Mouse (Mus musculus) hindbrain, embryonic 14.5 days (tissue): ENCODE data around the gene Notch1. TPM values are rescaled to one million over a fixed set of nuclear protein-coding genes. Genes with fewer than 3 reads are reported as not detected.

Experiments used
- ATAC-seq: fragments of 200-750 bp; cut with Nextera tagmentation; 2 replicates; pipeline ENCODE4 v1.8.0; 2017; ENCODE audit warnings: moderate number of reproducible peaks, mild to moderate bottlenecking, moderate TSS enrichment, moderate library complexity; ENCODE audit not compliant: low FRiP score
- DNase-seq: peaks from one replicate; pipeline ENCODE4 v3.0.0-alpha.2; 2015; ENCODE audit warnings: low spot score
- H3K27ac ChIP-seq: fragments of 300-500 bp; sonication (generic); 2 replicates; pipeline ENCODE4 v1.5.1; 2014; ENCODE audit warnings: mild to moderate bottlenecking, moderate library complexity
- H3K27me3 ChIP-seq: fragments of 300-500 bp; sonication (generic); 2 replicates; pipeline ENCODE4 v1.6.1; 2014; ENCODE audit warnings: mild to moderate bottlenecking, low read length, mixed read lengths; ENCODE audit not compliant: control insufficient read depth, insufficient read depth
- H3K36me3 ChIP-seq: fragments of 300-500 bp; sonication (generic); replicated peaks from 2 replicates; pipeline ENCODE4 v1.6.1; 2014; ENCODE audit not compliant: control insufficient read depth, insufficient read depth
- H3K4me1 ChIP-seq: fragments of 300-500 bp; sonication (generic); replicated peaks from 2 replicates; pipeline ENCODE4 v1.6.1; 2014; ENCODE audit warnings: antibody characterized with exemption, low read length, mixed read lengths; ENCODE audit not compliant: control insufficient read depth, insufficient read depth
- H3K4me2 ChIP-seq: fragments of 300-500 bp; sonication (generic); replicated peaks from 2 replicates; pipeline ENCODE4 v1.6.1; 2014; ENCODE audit warnings: mild to moderate bottlenecking, moderate library complexity
- H3K4me3 ChIP-seq: fragments of 300-500 bp; sonication (generic); replicated peaks from 2 replicates; pipeline ENCODE4 v1.5.1; 2014; ENCODE audit warnings: mild to moderate bottlenecking, low read length
- H3K9ac ChIP-seq: fragments of 300-500 bp; sonication (generic); 2 replicates; pipeline ENCODE4 v1.6.1; 2014
- H3K9me3 ChIP-seq: fragments of 300-500 bp; sonication (generic); 2 replicates; pipeline ENCODE4 v1.6.1; 2016; ENCODE audit warnings: low read length; ENCODE audit not compliant: control insufficient read depth
- WGBS: fragments of 180-500 bp; shearing (Covaris S2); extraction: QIAGEN DNeasy Blood & Tissue Kit; methylation state at CpG from one replicate; pipeline ENCODE4 v1.1.7; 2014; 5-methylcytosine and 5-hydroxymethylcytosine counted together
- polyA plus RNA-seq: library from polyadenylated mRNA; unstranded; fragments of >200 nt; fragmentation: Nextera tagmentation; extraction: Ambion mirVana; gene quantifications from 2 replicates; pipeline ENCODE4 v1.2.1, GENCODE M21; 2014

Gene Notch1
- polyA plus RNA-seq, 1 experiment from 2014 or later: 23.3 TPM

DNA sequence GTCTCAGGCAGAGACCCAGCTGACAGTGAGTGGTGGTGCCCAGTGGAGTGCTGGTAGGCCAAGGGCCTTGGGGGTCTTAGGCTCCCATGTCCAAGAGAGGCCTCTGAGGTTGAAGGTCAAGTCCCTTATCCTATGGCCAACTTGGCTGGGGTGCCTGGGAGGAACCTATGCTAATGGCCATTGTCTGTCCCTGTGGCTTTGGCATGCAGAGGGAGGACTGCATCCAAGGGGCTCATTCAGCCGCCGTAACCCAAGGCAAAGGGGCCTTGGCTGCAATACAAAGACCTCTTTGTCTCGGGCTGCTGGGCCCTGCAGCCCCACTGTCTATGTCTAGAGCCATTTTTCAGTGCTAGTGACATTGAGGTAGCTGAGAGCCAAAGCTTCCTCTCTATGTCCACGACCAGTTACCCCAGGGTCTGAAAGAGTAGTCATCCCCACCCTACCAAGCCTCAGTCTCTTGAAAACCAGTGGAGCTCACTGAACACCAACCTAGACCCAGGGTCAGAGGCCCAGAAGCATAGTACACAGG is 19.1 kb upstream of the Notch1 start:
- ATAC-seq: peak; percentile 81
- WGBS: 26% methylated on average over 4 of the region's 4 CpGs
- DNase-seq: peak; percentile 41

DNA sequence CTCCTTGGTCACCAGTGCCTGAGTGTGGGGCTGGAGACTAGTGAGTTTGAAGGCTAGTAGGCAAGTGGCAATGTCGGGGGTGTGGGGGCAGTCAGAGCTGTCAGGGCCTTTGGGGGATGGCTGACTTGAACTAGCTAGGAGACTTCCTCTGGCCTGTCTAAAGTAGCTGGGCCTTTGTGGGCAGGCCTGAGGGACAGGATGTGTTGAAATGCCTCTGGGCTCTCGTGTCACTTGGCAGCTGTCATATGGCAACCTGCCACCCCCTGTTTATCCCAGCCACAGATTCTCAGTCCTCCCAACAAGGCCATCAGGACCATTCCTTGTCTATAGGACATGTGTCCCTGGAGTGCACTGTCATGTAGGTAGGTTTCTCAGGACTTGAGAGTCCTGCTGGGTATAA is 18.2 kb upstream of the Notch1 start:
- no peak overlapping the region for H3K4me3 ChIP-seq
- no peaks in the 10 kb centered on the region for H3K27me3 ChIP-seq
- peaks cover 6% of the 10 kb centered on the region; the same call in 1 of the 2 replicates for H3K4me1 ChIP-seq
- no peaks in the 10 kb centered on the region for H3K36me3 ChIP-seq
- H3K4me2 ChIP-seq: no peak overlapping the region
- H3K9me3 ChIP-seq: no peaks in the 10 kb centered on the region
- 50% methylated on average over 2 of the region's 2 CpGs for WGBS
- DNase-seq (no peak), ATAC-seq (no peak)
- H3K9ac ChIP-seq: no peak overlapping the region
- H3K27ac ChIP-seq: peak overlapping the region; percentile 73; the same call in 1 of the 2 replicates

More for the DNA sequence above, 19.1 kb upstream of the Notch1 start:
- H3K4me1 ChIP-seq: peaks cover 8% of the 10 kb centered on the region
- H3K27me3 ChIP-seq: no peaks in the 10 kb centered on the region
- H3K27ac ChIP-seq: peak overlapping the region; percentile 80
- no peaks in the 10 kb centered on the region for H3K9me3 ChIP-seq
- H3K9ac ChIP-seq: no peak overlapping the region
- H3K4me3 ChIP-seq: no peak overlapping the region
- no peaks in the 10 kb centered on the region for H3K36me3 ChIP-seq
- no peak overlapping the region for H3K4me2 ChIP-seq

DNA sequence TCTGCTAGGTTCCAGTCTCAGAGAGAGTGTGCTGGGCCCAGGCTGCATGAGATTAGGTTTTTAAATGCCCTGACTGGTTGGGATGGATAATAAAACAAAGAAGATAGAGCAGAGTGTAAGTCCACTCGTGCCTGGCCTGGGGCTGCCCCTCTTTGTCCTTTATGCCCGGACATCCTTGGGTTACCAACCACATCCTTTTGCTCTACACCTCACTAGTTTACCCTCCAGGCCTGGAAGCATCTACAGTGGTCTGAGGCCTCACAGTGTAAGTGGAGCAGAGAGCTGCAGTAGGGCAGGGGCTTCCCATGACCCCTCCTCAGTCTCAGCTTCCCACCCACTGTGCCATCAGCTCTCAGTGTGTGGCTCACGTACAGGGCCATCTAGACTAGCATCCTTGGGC is 17.7 kb upstream of the Notch1 start:
- Histone ChIP-seq H3K36me3 (no peaks in the 10 kb centered on the region), H3K4me3 (no peak overlapping the region), H3K9me3 (no peaks in the 10 kb centered on the region), H3K9ac (no peak overlapping the region), H3K4me2 (no peak overlapping the region), H3K27me3 (no peaks in the 10 kb centered on the region), H3K4me1 (peaks cover 6% of the 10 kb centered on the region; the same call in 1 of the 2 replicates), H3K27ac (peak overlapping the region; percentile 73)
- DNase-seq (no peak), ATAC-seq (no peak)
- 55% methylated on average over 3 of the region's 3 CpGs for WGBS

DNA sequence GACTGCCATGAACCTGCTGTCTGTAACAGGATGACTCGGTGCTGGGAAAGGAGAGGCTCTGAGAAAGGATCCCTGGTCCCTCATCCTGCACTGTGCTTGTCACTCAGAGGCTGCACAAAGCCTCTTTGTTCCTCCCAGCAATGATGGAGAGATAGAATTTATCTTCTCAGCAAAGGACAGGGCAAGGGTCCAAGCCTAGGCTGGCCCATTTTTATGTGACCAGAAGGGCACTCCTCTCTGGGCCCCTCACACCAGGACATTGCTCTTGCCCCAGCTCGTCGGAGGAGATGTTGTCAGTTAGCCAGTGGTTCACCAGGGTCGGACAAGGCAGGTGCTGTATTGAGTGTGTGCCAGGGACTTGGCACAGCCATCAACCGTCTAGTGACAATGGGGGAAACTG is 16.8 kb upstream of the Notch1 start:
- no peak overlapping the region for H3K4me3 ChIP-seq
- WGBS: 8% methylated on average over 5 of the region's 5 CpGs

DNA sequence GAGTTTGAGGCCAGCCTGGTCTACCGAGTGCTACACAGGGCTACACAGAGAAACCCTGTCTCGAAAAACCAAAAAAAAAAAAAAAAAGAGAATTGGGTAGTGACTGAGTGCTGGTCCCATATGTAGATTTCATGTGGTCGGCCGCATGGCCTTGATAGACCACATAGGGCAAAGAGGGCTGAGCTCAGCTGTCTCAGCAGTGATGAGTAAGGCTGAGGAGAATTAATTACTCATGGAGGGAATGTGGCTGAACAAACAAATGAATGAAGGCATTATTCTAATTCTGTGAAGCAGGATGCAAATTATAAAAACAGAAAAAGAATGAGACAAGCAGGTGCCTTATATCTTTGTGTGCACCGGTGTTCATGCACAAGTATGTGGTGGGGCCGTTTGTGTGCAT is 15.4 kb upstream of the Notch1 start:
- 55% methylated on average over 6 of the region's 6 CpGs for WGBS
- no peaks in the 10 kb centered on the region for H3K9me3 ChIP-seq
- H3K27me3 ChIP-seq: no peaks in the 10 kb centered on the region
- H3K4me2 ChIP-seq: no peak overlapping the region
- no peak for ATAC-seq
- H3K4me3 ChIP-seq: no peak overlapping the region
- H3K9ac ChIP-seq: no peak overlapping the region
- H3K4me1 ChIP-seq: peaks cover 6% of the 10 kb centered on the region; the same call in 1 of the 2 replicates
- DNase-seq: no peak
- no peaks in the 10 kb centered on the region for H3K36me3 ChIP-seq
- H3K27ac ChIP-seq: no peak overlapping the region

More for the DNA sequence above, 16.8 kb upstream of the Notch1 start:
- Histone ChIP-seq H3K9ac (no peak overlapping the region), H3K36me3 (no peaks in the 10 kb centered on the region), H3K4me2 (no peak overlapping the region), H3K27me3 (no peaks in the 10 kb centered on the region), H3K27ac (peak overlapping the region; percentile 73), H3K9me3 (no peaks in the 10 kb centered on the region), H3K4me1 (peaks cover 6% of the 10 kb centered on the region; the same call in 1 of the 2 replicates)
- DNase-seq (peak; percentile 54), ATAC-seq (peak; percentile 32; the same call in 1 of the 2 replicates)

DNA sequence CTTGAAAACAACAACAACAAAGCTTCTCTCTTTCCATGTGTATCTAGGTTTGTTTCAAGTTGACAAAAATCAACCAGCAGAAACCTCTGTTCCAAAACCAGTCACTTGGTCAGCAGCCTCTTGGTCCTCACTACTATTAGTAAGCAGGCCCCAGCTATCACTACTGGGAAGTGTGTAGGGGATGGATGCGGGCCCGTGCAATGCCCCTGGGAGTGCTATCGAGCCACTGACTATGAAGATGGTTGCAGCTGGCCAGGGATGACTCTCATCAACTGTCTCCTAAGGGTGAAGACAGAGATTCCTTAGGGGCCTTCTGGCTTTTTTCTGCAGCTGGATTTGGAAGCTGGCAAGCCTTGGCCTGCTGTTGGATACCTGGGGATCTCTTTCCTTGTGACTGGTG is 13.4 kb upstream of the Notch1 start:
- Histone ChIP-seq H3K9me3 (no peaks in the 10 kb centered on the region), H3K4me1 (no peaks in the 10 kb centered on the region; the same call in 1 of the 2 replicates), H3K27me3 (no peaks in the 10 kb centered on the region), H3K27ac (no peak overlapping the region), H3K36me3 (no peaks in the 10 kb centered on the region), H3K9ac (no peak overlapping the region), H3K4me3 (no peak overlapping the region), H3K4me2 (no peak overlapping the region)
- 62% methylated on average over 3 of the region's 3 CpGs for whole genome bisulfite sequencing
- ATAC-seq (no peak), DNase-seq (no peak)

DNA sequence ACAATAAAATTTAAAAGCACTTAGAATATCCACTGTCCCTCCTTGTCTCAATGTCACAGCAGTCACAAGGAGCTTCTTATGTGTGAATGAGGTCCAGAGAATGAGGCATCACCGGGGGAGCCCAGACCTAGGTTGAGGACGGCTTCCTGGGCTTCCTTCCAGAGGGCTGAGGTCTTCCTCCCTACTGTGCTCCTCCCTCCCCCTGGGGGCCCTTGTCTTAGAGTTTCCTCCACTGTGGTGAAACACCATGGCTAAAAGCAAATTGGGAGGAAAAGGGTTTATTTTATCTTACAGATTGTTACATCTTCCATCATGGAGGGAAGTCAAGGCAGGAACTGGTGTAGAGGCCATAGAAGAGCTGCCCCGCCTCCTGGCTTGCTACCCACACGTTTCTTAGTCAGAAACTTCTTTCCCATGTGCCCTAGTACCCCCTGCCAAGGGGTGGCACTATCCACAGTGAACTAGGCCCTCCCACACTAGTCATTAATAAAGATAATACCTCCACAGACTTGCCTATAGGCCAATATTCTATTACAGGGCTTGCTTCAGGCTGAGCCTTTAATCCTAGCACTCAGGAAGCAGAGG is 12.8 kb upstream of the Notch1 start:
- Histone ChIP-seq H3K4me1 (no peaks in the 10 kb centered on the region; the same call in 1 of the 2 replicates), H3K4me2 (no peak overlapping the region), H3K27ac (no peak overlapping the region), H3K27me3 (no peaks in the 10 kb centered on the region), H3K9me3 (no peaks in the 10 kb centered on the region), H3K4me3 (no peak overlapping the region), H3K36me3 (no peaks in the 10 kb centered on the region), H3K9ac (no peak overlapping the region)
- ATAC-seq (no peak), DNase-seq (no peak)
- WGBS: 61% methylated on average over 4 of the region's 4 CpGs

DNA sequence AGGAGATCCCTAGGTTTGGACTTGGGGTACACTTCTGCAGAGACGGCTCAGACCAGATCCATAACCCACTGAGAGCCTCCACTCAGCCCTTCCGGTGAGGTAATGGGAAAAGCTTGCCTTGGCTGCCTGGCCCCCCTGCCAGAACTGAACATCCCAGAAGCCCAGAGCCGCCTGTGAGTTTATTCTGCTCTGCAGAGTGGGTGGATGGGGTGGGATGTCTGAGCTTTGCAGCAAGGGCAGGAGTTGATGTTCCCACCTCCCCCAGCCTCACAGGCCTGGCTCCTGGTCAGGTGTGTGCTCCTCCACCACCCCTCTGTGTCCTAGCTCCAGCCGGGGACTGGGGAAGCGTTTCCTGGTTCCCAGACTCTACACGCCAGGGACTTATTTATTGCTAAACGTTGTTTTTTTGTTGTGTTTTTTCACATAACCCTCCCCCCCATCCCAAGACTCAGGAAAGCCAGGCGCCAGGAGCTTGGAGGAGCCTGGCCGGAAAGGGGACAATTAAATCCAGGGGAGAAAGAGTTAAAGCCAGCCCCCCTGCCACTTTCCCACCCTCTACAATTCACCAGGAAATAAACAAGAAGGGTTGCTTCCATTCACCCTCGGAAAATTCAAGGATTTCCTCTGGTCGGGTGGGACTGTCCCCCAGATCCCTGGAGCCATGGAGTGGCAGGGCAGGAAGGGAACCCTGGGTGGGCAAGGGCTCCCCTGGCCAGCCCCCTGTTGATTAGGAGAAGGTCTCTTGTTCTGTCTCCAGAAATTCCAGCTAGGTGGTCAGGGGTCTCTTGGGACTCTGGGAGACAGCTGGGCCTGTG is 10.2 kb upstream of the Notch1 start:
- Histone ChIP-seq H3K36me3 (no peaks in the 10 kb centered on the region), H3K9me3 (no peaks in the 10 kb centered on the region), H3K4me2 (no peak overlapping the region), H3K27ac (peak overlapping the region; percentile 46; the same call in 1 of the 2 replicates), H3K9ac (no peak overlapping the region), H3K27me3 (no peaks in the 10 kb centered on the region), H3K4me1 (no peaks in the 10 kb centered on the region), H3K4me3 (no peak overlapping the region)
- ATAC-seq (no peak), DNase-seq (no peak)
- 49% methylated on average over 11 of the region's 11 CpGs for WGBS

DNA sequence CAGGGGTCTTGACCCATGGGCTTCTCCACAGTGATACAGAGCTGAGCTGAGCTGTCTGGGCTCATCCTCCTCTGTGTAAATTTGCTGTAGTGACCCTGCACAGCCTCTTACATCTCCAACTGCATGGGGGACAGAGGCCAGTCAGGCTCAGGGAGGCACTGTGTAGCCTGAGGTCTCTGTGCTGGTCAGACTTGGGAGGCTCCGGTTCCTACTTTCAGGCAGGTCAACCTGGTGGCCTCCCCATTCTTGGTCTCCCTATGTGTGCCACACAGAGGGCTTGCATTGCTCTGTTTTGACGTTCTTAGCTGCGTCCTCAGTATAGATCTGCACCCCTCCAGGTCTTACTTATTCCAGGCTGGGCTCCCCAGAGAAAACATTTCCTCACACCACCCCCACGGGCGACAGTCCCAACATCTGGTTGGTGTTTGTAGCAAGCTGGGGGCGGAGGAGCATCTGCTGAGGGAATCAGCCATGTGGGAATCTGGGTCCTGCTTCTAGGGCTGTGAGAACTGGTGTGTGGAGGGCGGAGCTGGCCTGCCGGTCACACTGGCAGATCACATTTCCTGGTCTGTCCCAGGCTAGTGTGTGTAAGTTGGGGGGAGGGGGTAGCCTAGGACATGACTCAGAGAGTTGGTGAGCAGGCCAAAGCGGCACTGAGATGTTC is 9.0 kb upstream of the Notch1 start:
- WGBS: 43% methylated on average over 9 of the region's 9 CpGs
- no peak overlapping the region for H3K4me3 ChIP-seq
- H3K9me3 ChIP-seq: no peaks in the 10 kb centered on the region
- no peaks in the 10 kb centered on the region for H3K4me1 ChIP-seq
- H3K4me2 ChIP-seq: no peak overlapping the region
- H3K36me3 ChIP-seq: no peaks in the 10 kb centered on the region
- no peak for DNase-seq
- H3K27ac ChIP-seq: peak overlapping the region; percentile 26; the same call in 1 of the 2 replicates
- H3K9ac ChIP-seq: no peak overlapping the region
- no peak for ATAC-seq
- H3K27me3 ChIP-seq: no peaks in the 10 kb centered on the region
